Mouse (Mus musculus) stomach, embryonic 16.5 days (tissue): ENCODE results near the gene Hoga1. TPM values are rescaled to one million over a fixed set of nuclear protein-coding genes. Genes with fewer than 3 reads are reported as not detected.

Experiments used
- ATAC-seq: fragments of 200-750 bp; cut with Nextera tagmentation; 2 replicates; pipeline ENCODE4 v1.8.0; 2017; ENCODE audit warnings: moderate number of reproducible peaks, moderate TSS enrichment; ENCODE audit not compliant: insufficient read depth, low FRiP score
- H3K27ac ChIP-seq: fragments of 300-500 bp; sonication (generic); 2 replicates; pipeline ENCODE4 v1.5.1; 2014; ENCODE audit warnings: low read length
- H3K27me3 ChIP-seq: fragments of 300-500 bp; sonication (generic); 2 replicates; pipeline ENCODE4 v1.6.1; 2014; ENCODE audit warnings: low read length, control low read depth, mixed read lengths; ENCODE audit not compliant: control insufficient read depth, insufficient read depth
- H3K36me3 ChIP-seq: fragments of 300-500 bp; sonication (generic); 2 replicates; pipeline ENCODE4 v1.6.1; 2014; ENCODE audit warnings: low read length; ENCODE audit not compliant: control insufficient read depth, insufficient read depth
- H3K4me1 ChIP-seq: fragments of 300-500 bp; sonication (generic); 2 replicates; pipeline ENCODE4 v1.6.1; 2014; ENCODE audit warnings: low read length, control low read depth, mixed read lengths; ENCODE audit not compliant: control insufficient read depth, insufficient read depth
- H3K4me2 ChIP-seq: fragments of 300-500 bp; sonication (generic); 2 replicates; pipeline ENCODE4 v1.6.1; 2014; ENCODE audit warnings: low read depth, low read length, mixed read lengths
- H3K4me3 ChIP-seq: fragments of 300-500 bp; sonication (generic); replicated peaks from 2 replicates; pipeline ENCODE4 v1.5.1; 2014; ENCODE audit warnings: mild to moderate bottlenecking, low read length
- H3K9ac ChIP-seq: fragments of 300-500 bp; sonication (generic); 2 replicates; pipeline ENCODE4 v1.6.1; 2014; ENCODE audit warnings: low read length
- H3K9me3 ChIP-seq: fragments of 300-500 bp; sonication (generic); replicated peaks from 2 replicates; pipeline ENCODE4 v1.6.1; 2016; ENCODE audit warnings: low read length, control low read depth; ENCODE audit not compliant: control insufficient read depth
- WGBS: fragments of 180-500 bp; shearing (Covaris S2); extraction: QIAGEN DNeasy Blood & Tissue Kit; methylation state at CpG from one replicate; pipeline ENCODE4 v1.1.7; 2014; 5-methylcytosine and 5-hydroxymethylcytosine counted together
- polyA plus RNA-seq: library from polyadenylated mRNA; unstranded; fragments of >200 nt; fragmentation: Nextera tagmentation; extraction: Ambion mirVana; gene quantifications from 2 replicates; pipeline ENCODE4 v1.2.1, GENCODE M21; 2015

The Hoga1 gene
- polyA plus RNA-seq, 1 experiment from 2014 or later, result 3.6 TPM

- Histone ChIP-seq H3K9ac (peak overlapping the region; percentile 0; the same call in 1 of the 2 replicates), H3K4me2 (no peak overlapping the region), H3K27ac (peak overlapping the region; percentile 83), H3K9me3 (no peaks in the 10 kb centered on the region), H3K4me1 (peaks cover 25% of the 10 kb centered on the region), H3K36me3 (no peaks in the 10 kb centered on the region), H3K4me3 (no peak overlapping the region), H3K27me3 (no peaks in the 10 kb centered on the region)
- peak; percentile 63 for ATAC-seq
- 47% methylated on average over 8 of the region's 8 CpGs for WGBS
Measured at GRCm38 (mm10) chr19:42017399-42018247, 27.8 kb upstream of the Hoga1 start.

DNA sequence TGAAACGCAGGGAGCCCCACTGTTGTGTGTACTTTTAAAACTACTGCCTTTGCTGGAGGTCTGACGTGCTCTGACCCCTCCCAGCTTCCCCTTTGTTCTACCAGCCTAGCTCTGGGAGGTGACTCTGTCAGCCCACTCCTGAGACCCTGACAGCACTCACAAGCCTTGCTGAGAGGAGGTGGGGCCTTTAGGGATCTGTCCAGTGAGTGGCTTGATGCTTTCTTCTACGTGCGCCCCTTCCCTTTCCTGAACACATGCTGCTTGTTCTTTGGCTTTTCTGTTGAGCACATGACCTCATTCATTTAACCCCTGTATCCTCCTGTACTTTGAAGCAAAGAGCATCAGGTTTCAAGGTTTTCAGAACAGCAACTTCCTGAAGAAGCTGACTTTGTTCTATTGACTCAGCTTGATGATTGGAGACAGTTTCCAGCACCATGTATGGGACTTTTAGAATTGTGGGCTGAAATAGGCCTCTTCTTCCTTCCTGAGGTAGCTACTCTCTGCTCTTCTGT lies 26.3 kb upstream of the Hoga1 start:
- H3K9ac ChIP-seq, result no peak overlapping the region
- H3K27ac ChIP-seq, result peak overlapping the region; percentile 83
- no peak overlapping the region for H3K4me3 ChIP-seq
- WGBS, result 35% methylated on average over 4 of the region's 4 CpGs
- H3K4me1 ChIP-seq, result peaks cover 25% of the 10 kb centered on the region
- no peaks in the 10 kb centered on the region for H3K36me3 ChIP-seq
- no peaks in the 10 kb centered on the region for H3K27me3 ChIP-seq
- no peaks in the 10 kb centered on the region for H3K9me3 ChIP-seq
- H3K4me2 ChIP-seq, result no peak overlapping the region
- ATAC-seq, result no peak

GRCm38 (mm10) chr19:42021681-42022541 lies 23.5 kb upstream of the Hoga1 start:
- ATAC-seq, result no peak
- WGBS, result 70% methylated on average over 10 of the region's 10 CpGs
- Histone ChIP-seq H3K4me2 (no peak overlapping the region), H3K27me3 (no peaks in the 10 kb centered on the region), H3K4me3 (no peak overlapping the region), H3K9ac (no peak overlapping the region), H3K9me3 (no peaks in the 10 kb centered on the region), H3K4me1 (peaks cover 21% of the 10 kb centered on the region), H3K36me3 (no peaks in the 10 kb centered on the region), H3K27ac (peak overlapping the region; percentile 19; the same call in 1 of the 2 replicates)

DNA sequence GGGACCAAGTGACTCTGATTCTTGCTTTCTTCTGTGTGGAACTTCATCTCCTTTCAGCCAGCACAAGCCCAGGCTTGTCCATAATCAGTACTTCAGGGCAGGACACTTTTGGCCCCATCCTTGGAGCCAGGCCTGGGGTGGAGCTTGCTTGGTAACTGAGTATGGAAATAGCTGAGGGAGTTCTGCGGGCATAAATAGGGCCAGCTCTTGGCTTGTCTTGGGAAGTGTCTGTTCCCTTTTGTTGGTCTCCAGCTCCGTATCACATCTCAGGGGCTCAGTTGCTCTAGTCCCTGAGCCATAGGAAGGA lies 22.9 kb upstream of the Hoga1 start:
- H3K27me3 ChIP-seq, result no peaks in the 10 kb centered on the region
- peaks cover 15% of the 10 kb centered on the region for H3K4me1 ChIP-seq
- ATAC-seq, result no peak
- 84% methylated on average over 2 of the region's 2 CpGs for WGBS
- H3K36me3 ChIP-seq, result no peaks in the 10 kb centered on the region
- no peak overlapping the region for H3K27ac ChIP-seq
- no peak overlapping the region for H3K4me3 ChIP-seq
- H3K9ac ChIP-seq, result no peak overlapping the region
- no peaks in the 10 kb centered on the region for H3K9me3 ChIP-seq
- H3K4me2 ChIP-seq, result no peak overlapping the region

GRCm38 (mm10) chr19:42026158-42026557 lies 19.3 kb upstream of the Hoga1 start:
- Histone ChIP-seq H3K9ac (no peak overlapping the region), H3K4me1 (no peaks in the 10 kb centered on the region), H3K4me3 (no peak overlapping the region), H3K27ac (no peak overlapping the region), H3K36me3 (no peaks in the 10 kb centered on the region), H3K9me3 (no peaks in the 10 kb centered on the region), H3K27me3 (no peaks in the 10 kb centered on the region), H3K4me2 (no peak overlapping the region)
- peak; percentile 57; the same call in 1 of the 2 replicates for ATAC-seq
- WGBS, result 3% methylated on average over 5 of the region's 5 CpGs

DNA sequence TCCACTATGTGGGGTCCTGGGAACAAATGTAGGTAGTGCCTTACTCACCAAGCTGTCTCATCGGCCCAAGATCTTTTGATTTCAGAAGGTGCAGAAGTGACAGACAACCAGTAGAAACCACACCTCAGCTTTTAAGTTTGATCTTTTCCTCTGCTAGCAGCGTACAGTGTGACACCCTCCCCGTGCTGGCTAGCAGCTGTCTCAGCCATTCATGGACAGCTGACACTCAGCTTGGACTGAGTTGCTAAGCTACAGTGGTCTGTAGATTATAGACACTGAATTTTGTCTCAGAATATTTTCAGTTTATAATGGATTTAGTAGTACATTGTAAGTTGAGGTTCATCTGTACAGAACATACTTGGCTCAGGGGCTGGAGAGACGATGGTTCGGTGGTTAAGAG lies 14.3 kb upstream of the Hoga1 start:
- no peak for ATAC-seq
- peaks cover 16% of the 10 kb centered on the region; the same call in 1 of the 2 replicates for H3K4me1 ChIP-seq
- no peak overlapping the region for H3K27ac ChIP-seq
- no peak overlapping the region for H3K9ac ChIP-seq
- H3K4me2 ChIP-seq, result no peak overlapping the region
- 0 out of 2 replicates have a peak, but pooled peaks cover 7% of the 10 kb centered on the region for H3K36me3 ChIP-seq
- no peaks in the 10 kb centered on the region for H3K9me3 ChIP-seq
- H3K27me3 ChIP-seq, result no peaks in the 10 kb centered on the region
- H3K4me3 ChIP-seq, result no peak overlapping the region
- WGBS, result 83% methylated on average over 5 of the region's 5 CpGs

DNA sequence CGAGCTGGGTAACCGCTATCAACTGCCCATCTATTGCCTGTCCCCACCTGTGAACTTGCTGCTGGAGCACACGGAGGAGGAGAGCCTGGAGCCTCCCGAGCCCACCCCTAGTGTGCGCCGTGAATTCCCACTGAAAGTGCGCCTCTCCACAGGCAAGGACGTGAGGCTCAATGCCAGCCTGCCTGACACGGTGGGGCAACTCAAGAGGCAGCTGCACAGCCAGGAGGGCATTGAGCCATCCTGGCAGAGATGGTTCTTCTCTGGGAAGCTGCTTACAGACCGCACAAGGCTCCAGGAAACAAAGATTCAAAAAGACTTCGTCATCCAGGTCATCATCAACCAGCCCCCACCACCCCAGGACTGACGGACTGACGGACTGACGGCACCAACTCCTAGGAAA lies 11.8 kb upstream of the Hoga1 start:
- H3K36me3 ChIP-seq, result 0 out of 2 replicates have a peak, but pooled peaks cover 7% of the 10 kb centered on the region
- no peak overlapping the region for H3K4me2 ChIP-seq
- no peak overlapping the region for H3K4me3 ChIP-seq
- H3K9ac ChIP-seq, result no peak overlapping the region
- H3K27me3 ChIP-seq, result no peaks in the 10 kb centered on the region
- 85% methylated on average over 14 of the region's 14 CpGs for WGBS
- no peaks in the 10 kb centered on the region for H3K9me3 ChIP-seq
- H3K27ac ChIP-seq, result no peak overlapping the region
- H3K4me1 ChIP-seq, result peaks cover 16% of the 10 kb centered on the region; the same call in 1 of the 2 replicates
- ATAC-seq, result no peak

- Histone ChIP-seq H3K27ac (no peak overlapping the region), H3K9ac (no peak overlapping the region), H3K4me1 (peaks cover 16% of the 10 kb centered on the region; the same call in 1 of the 2 replicates), H3K9me3 (no peaks in the 10 kb centered on the region), H3K4me3 (no peak overlapping the region), H3K4me2 (no peak overlapping the region), H3K36me3 (0 out of 2 replicates have a peak, but pooled peaks cover 7% of the 10 kb centered on the region), H3K27me3 (no peaks in the 10 kb centered on the region)
- WGBS, result 67% methylated on average over 9 of the region's 9 CpGs
- ATAC-seq, result no peak
Measured at GRCm38 (mm10) chr19:42034146-42034775, 11.1 kb upstream of the Hoga1 start.
